Mouse (Mus musculus): ENCODE measurements at regions not wholly inside any gene's neighbourhood (a gene's known extent, or its start where the extent isn't known, plus 50 kb on each side); places are given as distances from the start of the nearest gene placed in this dataset.

- no peak overlapping the region for H3K9ac ChIP-seq (replicated peaks; ENCODE audit: low read depth, low read length)
- 85% methylated on average over 11 of the region's 11 CpGs for WGBS
- no peaks in the 10 kb centered on the region for H3K36me3 ChIP-seq (ENCODE audit: control insufficient read depth, insufficient read depth)
- no peak overlapping the region for H3K4me2 ChIP-seq (ENCODE audit: low read length)
- ATAC-seq = no peak
- no peak overlapping the region for H3K4me3 ChIP-seq (replicated peaks; ENCODE audit: low read length)
- no peak overlapping the region for H3K27ac ChIP-seq (ENCODE audit: low read length)
- H3K4me1 ChIP-seq (replicated peaks; ENCODE audit: control insufficient read depth, insufficient read depth, low read length) = peaks cover 14% of the 10 kb centered on the region
- H3K9me3 ChIP-seq (ENCODE audit: control insufficient read depth, low read length) = no peaks in the 10 kb centered on the region
- H3K27me3 ChIP-seq (replicated peaks; ENCODE audit: control insufficient read depth, insufficient read depth, low read length) = no peaks in the 10 kb centered on the region
Observed at GRCm38 (mm10) chr2:170247702-170248445, 100.0 kb upstream of the Zfp217 start.

- H3K27ac ChIP-seq (ENCODE audit: low read length) = 0 out of 2 replicates have a peak overlapping the region, but pooled peaks have one; percentile 1
- no peaks in the 10 kb centered on the region for H3K27me3 ChIP-seq (replicated peaks; ENCODE audit: control insufficient read depth, insufficient read depth, low read length)
- no peak overlapping the region for H3K4me3 ChIP-seq (replicated peaks; ENCODE audit: low read length)
- H3K36me3 ChIP-seq (ENCODE audit: control insufficient read depth, insufficient read depth) = no peaks in the 10 kb centered on the region
- ATAC-seq = peak; percentile 31; the same call in 1 of the 2 replicates
- 0 out of 2 replicates have a peak overlapping the region, but pooled peaks have one; percentile 3 for H3K4me2 ChIP-seq (ENCODE audit: low read length)
- peaks cover 14% of the 10 kb centered on the region for H3K4me1 ChIP-seq (replicated peaks; ENCODE audit: control insufficient read depth, insufficient read depth, low read length)
- H3K9ac ChIP-seq (replicated peaks; ENCODE audit: low read depth, low read length) = no peak overlapping the region
- H3K9me3 ChIP-seq (ENCODE audit: control insufficient read depth, low read length) = no peaks in the 10 kb centered on the region
- 8% methylated on average over 12 of the region's 12 CpGs for WGBS
Observed at GRCm38 (mm10) chr2:170245637-170246341, 97.9 kb upstream of the Zfp217 start.

GRCm38 (mm10) chr2:170244108-170244507 lies 96.2 kb upstream of the Zfp217 start:
- H3K27me3 ChIP-seq (replicated peaks; ENCODE audit: control insufficient read depth, insufficient read depth, low read length) = no peaks in the 10 kb centered on the region
- no peaks in the 10 kb centered on the region for H3K36me3 ChIP-seq (ENCODE audit: control insufficient read depth, insufficient read depth)
- no peak for ATAC-seq

DNA sequence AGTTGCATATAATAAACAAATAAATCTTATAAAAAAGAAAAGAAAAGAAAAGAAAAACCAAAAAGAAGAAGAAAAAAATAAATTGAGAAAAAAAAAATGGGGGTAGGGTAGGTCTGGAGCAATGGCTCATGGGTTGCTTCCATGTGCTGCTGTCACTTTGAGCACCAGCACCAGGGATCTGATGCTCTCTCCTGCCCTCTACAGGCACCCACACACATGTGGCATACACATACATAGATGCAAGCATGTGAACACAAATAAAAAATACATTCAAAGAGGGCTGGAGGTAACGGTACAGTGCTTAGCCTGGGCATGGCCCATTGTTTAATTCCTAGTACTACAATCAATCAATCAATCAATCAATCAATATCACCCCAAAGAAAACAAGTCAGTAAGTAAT lies 90.1 kb upstream of the Zfp217 start:
- H3K4me3 ChIP-seq (replicated peaks; ENCODE audit: low read length) = no peak overlapping the region
- H3K4me1 ChIP-seq (replicated peaks; ENCODE audit: control insufficient read depth, insufficient read depth, low read length) = no peaks in the 10 kb centered on the region
- H3K4me2 ChIP-seq (ENCODE audit: low read length) = no peak overlapping the region
- no peak overlapping the region for H3K27ac ChIP-seq (ENCODE audit: low read length)
- ATAC-seq = no peak
- H3K9ac ChIP-seq (replicated peaks; ENCODE audit: low read depth, low read length) = no peak overlapping the region
- no peaks in the 10 kb centered on the region for H3K9me3 ChIP-seq (ENCODE audit: control insufficient read depth, low read length)
- 81% methylated on average over 1 of the region's 1 CpGs for WGBS
- H3K36me3 ChIP-seq (ENCODE audit: control insufficient read depth, insufficient read depth) = no peaks in the 10 kb centered on the region
- no peaks in the 10 kb centered on the region for H3K27me3 ChIP-seq (replicated peaks; ENCODE audit: control insufficient read depth, insufficient read depth, low read length)

More at GRCm38 (mm10) chr2:170244108-170244507, 96.2 kb upstream of the Zfp217 start:
- no peak overlapping the region for H3K27ac ChIP-seq (ENCODE audit: low read length)
- no peak overlapping the region for H3K9ac ChIP-seq (replicated peaks; ENCODE audit: low read depth, low read length)
- H3K4me3 ChIP-seq (replicated peaks; ENCODE audit: low read length) = no peak overlapping the region
- 72% methylated on average over 4 of the region's 4 CpGs for WGBS
- no peak overlapping the region for H3K4me2 ChIP-seq (ENCODE audit: low read length)
- no peaks in the 10 kb centered on the region for H3K9me3 ChIP-seq (ENCODE audit: control insufficient read depth, low read length)
- H3K4me1 ChIP-seq (replicated peaks; ENCODE audit: control insufficient read depth, insufficient read depth, low read length) = peaks cover 14% of the 10 kb centered on the region

DNA sequence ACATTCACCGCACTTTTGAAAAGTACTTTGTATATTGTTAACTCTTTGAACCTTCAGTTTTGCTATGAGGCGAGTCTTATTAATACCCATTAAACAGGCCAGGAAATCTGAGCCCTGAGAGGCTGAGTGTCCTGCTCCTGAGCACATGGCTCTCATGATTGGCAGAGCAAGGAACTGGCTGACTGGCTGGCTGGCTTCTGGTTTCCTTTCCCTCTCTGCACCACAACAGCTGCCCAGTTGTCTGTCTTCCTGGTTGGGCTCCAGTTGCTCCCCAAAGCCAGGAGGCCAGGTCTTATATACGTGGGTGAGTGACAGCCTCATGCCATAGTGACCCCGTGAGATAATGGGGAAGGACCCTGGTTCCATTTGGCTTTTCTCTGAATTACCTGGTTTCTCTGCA lies 85.5 kb upstream of the Zfp217 start:
- no peak overlapping the region for H3K4me2 ChIP-seq (ENCODE audit: low read length)
- no peak overlapping the region for H3K4me3 ChIP-seq (replicated peaks; ENCODE audit: low read length)
- H3K9me3 ChIP-seq (ENCODE audit: control insufficient read depth, low read length) = no peaks in the 10 kb centered on the region
- 85% methylated on average over 4 of the region's 4 CpGs for WGBS
- no peak overlapping the region for H3K9ac ChIP-seq (replicated peaks; ENCODE audit: low read depth, low read length)
- H3K27ac ChIP-seq (ENCODE audit: low read length) = no peak overlapping the region
- H3K36me3 ChIP-seq (ENCODE audit: control insufficient read depth, insufficient read depth) = no peaks in the 10 kb centered on the region
- H3K4me1 ChIP-seq (replicated peaks; ENCODE audit: control insufficient read depth, insufficient read depth, low read length) = no peaks in the 10 kb centered on the region
- ATAC-seq = no peak
- no peaks in the 10 kb centered on the region for H3K27me3 ChIP-seq (replicated peaks; ENCODE audit: control insufficient read depth, insufficient read depth, low read length)

GRCm38 (mm10) chr2:170229461-170230080 lies 81.7 kb upstream of the Zfp217 start:
- H3K4me2 ChIP-seq (ENCODE audit: low read length) = no peak overlapping the region
- H3K27ac ChIP-seq (ENCODE audit: low read length) = no peak overlapping the region
- H3K9me3 ChIP-seq (ENCODE audit: control insufficient read depth, low read length) = no peaks in the 10 kb centered on the region
- H3K36me3 ChIP-seq (ENCODE audit: control insufficient read depth, insufficient read depth) = no peaks in the 10 kb centered on the region
- H3K4me1 ChIP-seq (replicated peaks; ENCODE audit: control insufficient read depth, insufficient read depth, low read length) = no peaks in the 10 kb centered on the region
- no peak overlapping the region for H3K9ac ChIP-seq (replicated peaks; ENCODE audit: low read depth, low read length)
- ATAC-seq = no peak
- no peaks in the 10 kb centered on the region for H3K27me3 ChIP-seq (replicated peaks; ENCODE audit: control insufficient read depth, insufficient read depth, low read length)
- H3K4me3 ChIP-seq (replicated peaks; ENCODE audit: low read length) = no peak overlapping the region
- 82% methylated on average over 8 of the region's 8 CpGs for WGBS

DNA sequence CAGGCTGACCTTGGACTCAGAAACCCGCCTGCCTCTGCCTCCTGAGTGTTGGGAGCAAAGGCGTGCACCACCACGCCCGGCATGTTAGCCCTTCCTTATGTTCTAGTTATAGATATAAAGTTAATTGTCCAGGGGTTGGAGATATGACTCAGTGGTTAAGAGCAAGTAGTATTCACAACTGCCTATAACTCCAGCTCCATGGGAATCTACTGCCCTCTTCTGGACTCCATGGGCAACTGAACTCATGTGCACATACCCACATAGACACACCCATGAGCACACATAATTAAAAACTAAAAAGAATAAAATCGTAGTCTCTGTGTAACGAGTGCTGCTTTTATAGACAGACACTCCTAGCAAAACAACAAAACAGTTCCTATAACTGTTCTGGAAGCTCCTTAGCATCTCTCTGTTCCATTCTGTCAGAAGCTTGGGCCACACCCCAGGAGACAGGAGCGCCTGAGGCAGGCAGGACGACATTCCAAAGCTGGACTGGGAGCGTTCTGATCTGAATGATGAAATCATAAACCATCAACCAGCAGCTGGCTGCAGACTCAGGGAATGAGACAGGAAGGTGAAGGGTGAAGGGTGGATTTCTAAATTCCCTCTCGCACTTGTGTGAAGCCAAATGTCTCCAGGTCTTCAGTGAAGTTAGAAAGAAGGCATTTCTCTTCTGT lies 80.6 kb upstream of the Zfp217 start:
- no peak for ATAC-seq
- no peak overlapping the region for H3K27ac ChIP-seq (ENCODE audit: low read length)

GRCm38 (mm10) chr2:170223872-170224271 lies 76.0 kb upstream of the Zfp217 start:
- Histone ChIP-seq H3K27me3 (replicated peaks; ENCODE audit: control insufficient read depth, insufficient read depth, low read length) (no peaks in the 10 kb centered on the region), H3K9me3 (ENCODE audit: control insufficient read depth, low read length) (no peaks in the 10 kb centered on the region), H3K4me3 (replicated peaks; ENCODE audit: low read length) (no peak overlapping the region), H3K36me3 (ENCODE audit: control insufficient read depth, insufficient read depth) (no peaks in the 10 kb centered on the region), H3K4me1 (replicated peaks; ENCODE audit: control insufficient read depth, insufficient read depth, low read length) (peaks cover 39% of the 10 kb centered on the region), H3K27ac (ENCODE audit: low read length) (no peak overlapping the region), H3K4me2 (ENCODE audit: low read length) (no peak overlapping the region), H3K9ac (replicated peaks; ENCODE audit: low read depth, low read length) (no peak overlapping the region)
- ATAC-seq = no peak
- WGBS = 82% methylated on average over 7 of the region's 7 CpGs

More for the DNA sequence above, 80.6 kb upstream of the Zfp217 start:
- WGBS = 96% methylated on average over 10 of the region's 10 CpGs
- Histone ChIP-seq H3K4me3 (replicated peaks; ENCODE audit: low read length) (no peak overlapping the region), H3K4me2 (ENCODE audit: low read length) (no peak overlapping the region), H3K4me1 (replicated peaks; ENCODE audit: control insufficient read depth, insufficient read depth, low read length) (peaks cover under 1% of the 10 kb centered on the region; the same call in 1 of the 2 replicates), H3K9ac (replicated peaks; ENCODE audit: low read depth, low read length) (no peak overlapping the region), H3K9me3 (ENCODE audit: control insufficient read depth, low read length) (no peaks in the 10 kb centered on the region), H3K36me3 (ENCODE audit: control insufficient read depth, insufficient read depth) (no peaks in the 10 kb centered on the region), H3K27me3 (replicated peaks; ENCODE audit: control insufficient read depth, insufficient read depth, low read length) (no peaks in the 10 kb centered on the region)

DNA sequence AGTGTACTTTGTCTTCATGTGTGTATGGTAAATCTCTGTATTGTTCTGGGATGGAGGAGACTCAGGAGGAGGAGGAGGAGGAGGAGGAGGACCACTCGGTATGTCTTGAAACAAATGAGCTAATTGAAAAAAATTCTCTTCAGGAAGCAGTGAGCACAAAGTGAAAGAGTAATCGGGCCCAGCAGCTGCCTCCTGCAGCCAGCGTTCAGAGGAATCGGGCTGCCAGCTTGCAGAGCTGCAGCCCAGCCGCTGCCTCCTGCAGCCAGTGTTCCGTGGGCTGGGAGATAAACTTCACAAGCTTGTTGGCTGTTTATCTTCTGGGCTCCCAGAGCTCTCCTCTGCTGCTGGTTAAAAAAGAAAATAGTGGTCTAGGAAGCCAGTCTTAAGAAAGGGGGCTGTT lies 74.9 kb upstream of the Zfp217 start:
- under 1% methylated on average over 6 of the region's 6 CpGs for WGBS
- H3K36me3 ChIP-seq (ENCODE audit: control insufficient read depth, insufficient read depth) = no peaks in the 10 kb centered on the region
- H3K4me2 ChIP-seq (ENCODE audit: low read length) = peak overlapping the region; percentile 25; the same call in 1 of the 2 replicates
- peak overlapping the region; percentile 26; the same call in 1 of the 2 replicates for H3K27ac ChIP-seq (ENCODE audit: low read length)
- H3K4me3 ChIP-seq (replicated peaks; ENCODE audit: low read length) = no peak overlapping the region
- ATAC-seq = no peak
- no peaks in the 10 kb centered on the region for H3K9me3 ChIP-seq (ENCODE audit: control insufficient read depth, low read length)
- peaks cover 47% of the 10 kb centered on the region for H3K4me1 ChIP-seq (replicated peaks; ENCODE audit: control insufficient read depth, insufficient read depth, low read length)
- H3K27me3 ChIP-seq (replicated peaks; ENCODE audit: control insufficient read depth, insufficient read depth, low read length) = no peaks in the 10 kb centered on the region
- 0 out of 2 replicates have a peak overlapping the region, but pooled peaks have one; percentile 15 for H3K9ac ChIP-seq (replicated peaks; ENCODE audit: low read depth, low read length)

All from forebrain, embryonic 16.5 days (tissue).